Mouse (Mus musculus): ENCODE data around the gene Cpxcr1. TPM values are rescaled to one million over a fixed set of nuclear protein-coding genes. Genes with fewer than 3 reads are reported as not detected.

The Cpxcr1 gene
- not detected for total RNA-seq (2023)

DNA sequence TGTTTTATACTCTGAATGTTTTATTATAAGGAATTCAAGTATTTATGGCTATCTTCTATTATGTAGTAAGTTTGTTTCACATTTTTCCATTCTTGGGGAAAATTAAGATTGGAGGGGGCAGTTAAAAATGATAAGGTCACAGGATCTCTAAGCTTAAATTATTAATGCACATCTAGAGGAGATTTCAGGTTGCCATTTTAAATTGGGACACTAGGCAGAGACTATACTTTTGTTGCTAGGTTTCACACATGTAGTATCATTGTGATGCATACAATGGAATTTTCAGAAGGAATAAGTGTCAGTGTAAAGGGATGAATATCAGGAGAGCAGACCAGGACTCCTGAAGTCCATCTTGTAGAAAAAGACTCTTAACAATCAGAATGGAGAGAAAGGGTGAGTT lies at the start of gene Cpxcr1:
Gene Cpxcr1, plus strand, starts transcription at position 301 of the 400 bp plus-strand sequence.

Other genes with a start within 250 kb of the Cpxcr1 start
- gene H2afb2, start 232.2 kb downstream of the Cpxcr1 start, total RNA-seq (2023): not detected

All from CD8-positive naive resting alpha-beta T cell, adult 57 days (primary cell).